ENCODE assay signal across 7 mouse cellular contexts in genomic region chr6:13030961-13031360, GRCm38 (mm10). TPM values are rescaled to one million over a fixed set of nuclear protein-coding genes. Genes with fewer than 3 reads are reported as not detected.
DNase-seq lines count a peak whose midpoint lies in the region; ATAC-seq lines count a peak whose summit lies in the region.

No protein-coding gene starts in this region.

- no peak for ATAC-seq in kidney, embryonic 15.5 days (replicated peaks; ENCODE audit: low FRiP score)
- ATAC-seq in inflammation-experienced regulatory T-cells, adult 6 months = no peak

- no peak overlapping the region for H3K4me3 ChIP-seq in kidney, embryonic 15.5 days (replicated peaks)

- H3K9ac ChIP-seq in kidney, embryonic 15.5 days = no peak overlapping the region

- H3K4me1 ChIP-seq in kidney, embryonic 15.5 days = no peaks in the 10 kb centered on the region

- H3K27me3 ChIP-seq in kidney, embryonic 15.5 days = no peaks in the 10 kb centered on the region

- WGBS in kidney, embryonic 15.5 days = 63% methylated on average over 1 of the region's 1 CpGs

- H3K27ac ChIP-seq in kidney, embryonic 15.5 days = no peak overlapping the region

- no peak overlapping the region for H3K4me2 ChIP-seq in kidney, embryonic 15.5 days

- peak; percentile 16 to 37 for DNase-seq in kidney, adult 8-10 months
- peak; percentile 27 for DNase-seq in Muller cell, postnatal 12 days (ENCODE audit: inconsistent ontology term)
- peak; percentile 23 for DNase-seq in embryo, embryonic 11 days
- peak; percentile 9 for DNase-seq in layer of hippocampus, adult 9-11 months
- no peak for DNase-seq in cerebellum, adult 9-10 months

- H3K9me3 ChIP-seq in kidney, embryonic 15.5 days (replicated peaks) = no peaks in the 10 kb centered on the region

- H3K36me3 ChIP-seq in kidney, embryonic 15.5 days = no peaks in the 10 kb centered on the region

RNA-seq across cellular contexts. Expression of gene Tmem106b, which starts 38.6 kb away (rescaled TPM):
- polyA plus RNA-seq in kidney, embryonic 15.5 days (2015; fragmentation: Nextera tagmentation; extraction: Ambion mirVana) = 35.5 and 41.0 TPM in 2 replicates
- 10 to 100 TPM; 31.6 to 38.1 (median 37.0) TPM for polyA plus RNA-seq in inflammation-experienced regulatory T-cells, adult 6 months (2017; shearing (Covaris generic))
